Mouse (Mus musculus): ENCODE measurements at regions not wholly inside any gene's neighbourhood (a gene's known extent, or its start where the extent isn't known, plus 50 kb on each side); places are given as distances from the start of the nearest gene placed in this dataset.

- TF ChIP-seq CTCF (IDR thresholded peaks at IDR 0.05; ENCODE audit: low read depth), result no peak
- TF ChIP-seq EP300 (IDR thresholded peaks at IDR 0.05; ENCODE audit: low read depth), result no peak
These were observed 78.1 kb upstream of the Got2 start for GRCm38 (mm10) chr8:95966430-95966829.
